Mouse (Mus musculus) right cerebral cortex, postnatal 14 days (tissue): ENCODE data around the gene Vpreb3.

Experiments used
- DNase-seq: peaks from one replicate; pipeline ENCODE4 v3.0.0; 2022

The Vpreb3 gene

GRCm38 (mm10) chr10:75942736-75943477 lies at the start of gene Vpreb3:
Gene Vpreb3, plus strand, starts transcription at chr10:75943057.
- no peak for DNase-seq

GRCm38 (mm10) chr10:75893089-75893750 lies 49.6 kb upstream of the Vpreb3 start, which contains the start of gene Derl3:
Gene Derl3, plus strand, starts transcription at chr10:75893413.
- peak; percentile 94 for DNase-seq

- no peak for DNase-seq
These were observed 48.3 kb upstream of the Vpreb3 start for GRCm38 (mm10) chr10:75894601-75895000.

GRCm38 (mm10) chr10:75895730-75896129 lies 47.1 kb upstream of the Vpreb3 start:
- DNase-seq, result no peak

GRCm38 (mm10) chr10:75896208-75896607 lies 46.6 kb upstream of the Vpreb3 start:
- no peak for DNase-seq

- DNase-seq, result peak; percentile 86
These were observed 45.5 kb upstream of the Vpreb3 start for GRCm38 (mm10) chr10:75897373-75897772.

GRCm38 (mm10) chr10:75898039-75898564 lies 44.8 kb upstream of the Vpreb3 start:
- DNase-seq, result no peak

- no peak for DNase-seq
These were observed 44.0 kb upstream of the Vpreb3 start for GRCm38 (mm10) chr10:75898846-75899245.

- DNase-seq, result no peak
These were observed 38.5 kb upstream of the Vpreb3 start for GRCm38 (mm10) chr10:75904391-75904790.

- no peak for DNase-seq
These were observed 36.0 kb upstream of the Vpreb3 start for GRCm38 (mm10) chr10:75906882-75907281.

- no peak for DNase-seq
These were observed 32.2 kb upstream of the Vpreb3 start for GRCm38 (mm10) chr10:75910698-75911097.

- no peak for DNase-seq
These were observed 29.8 kb upstream of the Vpreb3 start for GRCm38 (mm10) chr10:75913013-75913589.

GRCm38 (mm10) chr10:75915557-75915956 lies 27.3 kb upstream of the Vpreb3 start:
- no peak for DNase-seq

GRCm38 (mm10) chr10:75916840-75917239 lies 26.0 kb upstream of the Vpreb3 start:
- DNase-seq, result no peak

GRCm38 (mm10) chr10:75919026-75919425 lies 23.8 kb upstream of the Vpreb3 start:
- no peak for DNase-seq

GRCm38 (mm10) chr10:75921026-75921725 lies 21.7 kb upstream of the Vpreb3 start, which contains the start of gene Smarcb1:
Gene Smarcb1, minus strand, starts transcription at chr10:75921617.
- DNase-seq, result peak; percentile 97

GRCm38 (mm10) chr10:75921726-75922560 lies 20.9 kb upstream of the Vpreb3 start:
- DNase-seq, result peak; percentile 37

- no peak for DNase-seq
These were observed 18.5 kb upstream of the Vpreb3 start for GRCm38 (mm10) chr10:75924324-75924723.

- DNase-seq, result no peak
These were observed 16.5 kb upstream of the Vpreb3 start for GRCm38 (mm10) chr10:75926396-75926795.

GRCm38 (mm10) chr10:75930304-75930703 lies 12.6 kb upstream of the Vpreb3 start:
- DNase-seq, result peak; percentile 43

GRCm38 (mm10) chr10:75931311-75931710 lies 11.5 kb upstream of the Vpreb3 start:
- DNase-seq, result no peak

GRCm38 (mm10) chr10:75932081-75932678 lies 10.7 kb upstream of the Vpreb3 start:
- DNase-seq, result no peak
